Mouse (Mus musculus): ENCODE data around the gene Scn2b. TPM values are rescaled to one million over a fixed set of nuclear protein-coding genes. Genes with fewer than 3 reads are reported as not detected.

Scn2b gene
- 3.4 and 4.4 TPM in 2 replicates for polyA plus RNA-seq (2014; fragmentation: Nextera tagmentation; extraction: Ambion mirVana)

DNA sequence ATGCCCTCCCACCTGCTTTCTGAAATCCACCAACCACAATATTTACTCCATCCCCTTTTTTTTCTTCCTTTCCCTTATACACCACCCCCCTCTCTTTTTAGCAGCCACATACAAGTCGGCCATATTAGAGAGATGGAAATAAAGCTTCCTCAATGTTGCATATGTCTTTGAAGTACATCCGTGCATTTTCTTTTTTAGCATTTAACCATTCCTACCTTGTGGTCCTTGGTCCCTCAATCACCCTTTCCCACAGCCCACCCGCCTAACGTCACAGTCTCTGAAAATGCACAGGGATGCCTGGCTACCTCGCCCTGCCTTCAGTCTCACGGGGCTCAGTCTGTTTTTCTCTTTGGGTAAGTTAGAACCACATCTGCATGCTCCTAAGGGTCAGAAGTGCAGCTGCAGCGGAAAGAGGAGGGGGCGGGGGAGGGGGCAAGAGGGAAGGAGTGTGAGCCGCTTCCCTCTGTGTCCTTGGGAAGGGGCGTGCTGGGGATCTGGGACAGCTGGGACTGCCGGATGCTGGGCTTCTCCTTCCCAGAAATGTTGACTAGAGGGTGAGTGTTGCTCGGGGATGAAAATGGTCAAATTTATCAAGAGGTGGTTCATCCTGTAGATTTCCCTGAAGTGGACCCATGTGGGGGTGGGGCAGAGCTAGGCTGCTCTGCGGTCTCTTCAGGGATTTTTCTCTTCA, at the start of gene Scn2b:
Scn2b (plus strand) TSS at position 42 of the 691 bp plus-strand sequence.
- no peaks in the 10 kb centered on the region for H3K9me3 ChIP-seq (ENCODE audit: control insufficient read depth, low read length)
- peaks cover 13% of the 10 kb centered on the region; the same call in 1 of the 2 replicates for H3K4me1 ChIP-seq (ENCODE audit: control insufficient read depth, insufficient read depth, low read length)
- no peaks in the 10 kb centered on the region; the same call in 1 of the 2 replicates for H3K27me3 ChIP-seq (ENCODE audit: control insufficient read depth, insufficient read depth, low read length)
- peak within 1 kb of the TSS; percentile 52 for H3K4me3 ChIP-seq (ENCODE audit: low read depth, low read length)
- H3K9ac ChIP-seq (ENCODE audit: low read length) = peak within 1 kb of the TSS; percentile 55
- no peaks in the 10 kb centered on the region for H3K36me3 ChIP-seq (ENCODE audit: control insufficient read depth, insufficient read depth, low read length)
- peak within 1 kb of the TSS; percentile 53; the same call in 1 of the 2 replicates for H3K27ac ChIP-seq (ENCODE audit: low read depth, low read length)
- peak; percentile 51 for DNase-seq (ENCODE audit: low spot score)
- under 1% methylated on average over 13 of the region's 13 CpGs for WGBS
- peak within 1 kb of the TSS; percentile 58 for H3K4me2 ChIP-seq (ENCODE audit: low read depth)
- ATAC-seq (ENCODE audit: insufficient read depth, low FRiP score, low TSS enrichment) = no peak

GRCm38 (mm10) chr9:45071800-45072199, 45.8 kb upstream of the Scn2b start:
- Histone ChIP-seq H3K27me3 (ENCODE audit: control insufficient read depth, insufficient read depth, low read length) (no peaks in the 10 kb centered on the region), H3K9me3 (ENCODE audit: control insufficient read depth, low read length) (no peaks in the 10 kb centered on the region), H3K4me2 (ENCODE audit: low read depth) (no peak overlapping the region), H3K36me3 (ENCODE audit: control insufficient read depth, insufficient read depth, low read length) (no peaks in the 10 kb centered on the region), H3K4me1 (ENCODE audit: control insufficient read depth, insufficient read depth, low read length) (no peaks in the 10 kb centered on the region), H3K27ac (ENCODE audit: low read depth, low read length) (no peak overlapping the region), H3K9ac (ENCODE audit: low read length) (no peak overlapping the region), H3K4me3 (ENCODE audit: low read depth, low read length) (no peak overlapping the region)
- ATAC-seq (ENCODE audit: insufficient read depth, low FRiP score, low TSS enrichment) (no peak), DNase-seq (ENCODE audit: low spot score) (no peak)
- WGBS = 75% methylated on average over 3 of the region's 3 CpGs

DNA sequence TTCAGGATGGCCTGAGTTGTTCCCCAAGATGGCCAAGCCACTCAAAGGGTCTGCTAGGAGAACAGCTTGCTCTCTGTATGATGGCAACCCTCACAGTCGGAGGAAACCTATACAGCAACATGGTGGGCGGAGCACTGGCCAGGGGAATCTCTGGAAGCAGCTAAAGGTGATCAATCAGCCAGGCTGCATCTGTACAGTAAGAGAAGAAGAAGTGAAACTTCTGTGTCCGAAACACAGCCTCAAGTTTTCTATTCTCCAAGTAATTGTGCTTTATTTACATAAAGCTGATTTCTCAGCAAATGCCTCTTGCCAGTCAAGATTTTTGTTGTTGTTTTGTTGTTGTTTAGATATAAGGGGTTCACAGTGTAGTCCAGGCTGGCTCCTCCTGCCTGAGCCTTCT, 39.7 kb upstream of the Scn2b start:
- H3K36me3 ChIP-seq (ENCODE audit: control insufficient read depth, insufficient read depth, low read length) = no peaks in the 10 kb centered on the region
- no peaks in the 10 kb centered on the region for H3K4me1 ChIP-seq (ENCODE audit: control insufficient read depth, insufficient read depth, low read length)
- WGBS = 76% methylated on average over 3 of the region's 3 CpGs
- no peak overlapping the region for H3K4me2 ChIP-seq (ENCODE audit: low read depth)
- no peaks in the 10 kb centered on the region for H3K27me3 ChIP-seq (ENCODE audit: control insufficient read depth, insufficient read depth, low read length)
- H3K9ac ChIP-seq (ENCODE audit: low read length) = no peak overlapping the region
- ATAC-seq (ENCODE audit: insufficient read depth, low FRiP score, low TSS enrichment) (no peak), DNase-seq (ENCODE audit: low spot score) (no peak)
- H3K9me3 ChIP-seq (ENCODE audit: control insufficient read depth, low read length) = no peaks in the 10 kb centered on the region
- H3K4me3 ChIP-seq (ENCODE audit: low read depth, low read length) = no peak overlapping the region
- H3K27ac ChIP-seq (ENCODE audit: low read depth, low read length) = no peak overlapping the region

- no peak within 1 kb of the TSS for H3K4me3 ChIP-seq (ENCODE audit: low read depth, low read length)
- WGBS = 87% methylated on average over 5 of the region's 5 CpGs
- ATAC-seq (ENCODE audit: insufficient read depth, low FRiP score, low TSS enrichment) = no peak
Measured at GRCm38 (mm10) chr9:45079011-45079410, 38.6 kb upstream of the Scn2b start, which contains the start of gene Jaml. TSS of gene Jaml (plus strand) at chr9:45079183.

GRCm38 (mm10) chr9:45083132-45083531, 34.5 kb upstream of the Scn2b start:
- H3K9ac ChIP-seq (ENCODE audit: low read length) = no peak overlapping the region
- H3K4me1 ChIP-seq (ENCODE audit: control insufficient read depth, insufficient read depth, low read length) = no peaks in the 10 kb centered on the region
- DNase-seq (ENCODE audit: low spot score) (no peak), ATAC-seq (ENCODE audit: insufficient read depth, low FRiP score, low TSS enrichment) (no peak)
- H3K27me3 ChIP-seq (ENCODE audit: control insufficient read depth, insufficient read depth, low read length) = no peaks in the 10 kb centered on the region
- no peak overlapping the region for H3K4me2 ChIP-seq (ENCODE audit: low read depth)
- no peaks in the 10 kb centered on the region for H3K9me3 ChIP-seq (ENCODE audit: control insufficient read depth, low read length)
- H3K36me3 ChIP-seq (ENCODE audit: control insufficient read depth, insufficient read depth, low read length) = no peaks in the 10 kb centered on the region
- WGBS = 86% methylated on average over 3 of the region's 3 CpGs
- no peak overlapping the region for H3K4me3 ChIP-seq (ENCODE audit: low read depth, low read length)
- no peak overlapping the region for H3K27ac ChIP-seq (ENCODE audit: low read depth, low read length)

More at GRCm38 (mm10) chr9:45079011-45079410, 38.6 kb upstream of the Scn2b start, which contains the start of gene Jaml:
- H3K27me3 ChIP-seq (ENCODE audit: control insufficient read depth, insufficient read depth, low read length) = no peaks in the 10 kb centered on the region
- DNase-seq (ENCODE audit: low spot score) = no peak
- H3K9ac ChIP-seq (ENCODE audit: low read length) = no peak within 1 kb of the TSS
- no peaks in the 10 kb centered on the region for H3K9me3 ChIP-seq (ENCODE audit: control insufficient read depth, low read length)
- no peaks in the 10 kb centered on the region for H3K4me1 ChIP-seq (ENCODE audit: control insufficient read depth, insufficient read depth, low read length)
- no peaks in the 10 kb centered on the region for H3K36me3 ChIP-seq (ENCODE audit: control insufficient read depth, insufficient read depth, low read length)
- H3K4me2 ChIP-seq (ENCODE audit: low read depth) = no peak within 1 kb of the TSS
- no peak within 1 kb of the TSS for H3K27ac ChIP-seq (ENCODE audit: low read depth, low read length)

- Histone ChIP-seq H3K36me3 (ENCODE audit: control insufficient read depth, insufficient read depth, low read length) (no peaks in the 10 kb centered on the region), H3K27me3 (ENCODE audit: control insufficient read depth, insufficient read depth, low read length) (no peaks in the 10 kb centered on the region), H3K4me1 (ENCODE audit: control insufficient read depth, insufficient read depth, low read length) (no peaks in the 10 kb centered on the region), H3K9ac (ENCODE audit: low read length) (no peak overlapping the region), H3K4me3 (ENCODE audit: low read depth, low read length) (no peak overlapping the region), H3K4me2 (ENCODE audit: low read depth) (no peak overlapping the region), H3K9me3 (ENCODE audit: control insufficient read depth, low read length) (no peaks in the 10 kb centered on the region), H3K27ac (ENCODE audit: low read depth, low read length) (no peak overlapping the region)
- DNase-seq (ENCODE audit: low spot score) (no peak), ATAC-seq (ENCODE audit: insufficient read depth, low FRiP score, low TSS enrichment) (no peak)
- 80% methylated on average over 5 of the region's 5 CpGs for WGBS
Measured at GRCm38 (mm10) chr9:45084556-45084955, 33.0 kb upstream of the Scn2b start.

DNA sequence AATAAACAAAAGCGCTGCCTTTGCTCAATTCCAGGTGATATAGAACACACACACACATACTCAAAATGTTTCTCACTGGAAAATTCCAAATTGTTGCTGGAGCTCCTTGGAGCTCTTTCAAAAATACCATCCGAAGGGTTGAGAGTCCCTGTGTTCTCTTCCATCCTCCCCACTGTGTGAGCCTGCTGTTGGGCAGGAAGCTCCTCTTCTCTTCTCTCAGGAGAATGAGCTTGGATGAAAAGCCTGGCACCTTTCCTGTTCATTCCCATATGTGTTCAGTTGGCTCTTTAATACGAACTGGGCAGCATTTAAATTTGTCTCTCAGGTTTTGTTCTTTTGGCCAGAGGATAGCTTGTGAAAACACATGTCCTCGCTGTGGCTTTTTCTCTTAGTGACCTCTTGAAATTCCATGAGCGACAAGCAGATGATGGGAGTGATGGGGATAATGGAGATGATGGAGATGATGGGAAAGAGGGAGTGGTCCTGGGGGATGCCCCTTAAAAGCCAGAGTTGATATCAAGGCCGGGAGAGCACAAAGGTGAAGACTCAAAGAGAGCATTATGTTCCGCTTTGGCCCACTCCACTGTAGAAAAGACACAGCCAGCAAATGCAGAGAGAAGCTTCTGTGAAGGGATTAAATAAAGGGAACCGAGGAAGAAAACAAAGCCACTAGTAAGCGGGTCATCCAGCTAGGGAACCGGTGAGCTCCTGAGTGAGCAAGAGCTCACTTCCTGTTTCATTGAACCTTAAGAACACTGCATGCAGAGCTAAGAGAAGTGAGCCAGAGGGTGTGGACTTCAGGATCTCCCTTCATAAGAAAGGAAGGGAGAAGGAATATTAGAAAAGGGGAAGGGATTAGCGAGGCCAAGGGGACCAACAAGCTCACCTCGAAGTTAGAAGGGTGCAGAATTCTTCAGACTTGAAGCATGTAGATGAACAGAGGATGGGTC, 31.6 kb upstream of the Scn2b start:
- DNase-seq (ENCODE audit: low spot score) = no peak
- Histone ChIP-seq H3K36me3 (ENCODE audit: control insufficient read depth, insufficient read depth, low read length) (no peaks in the 10 kb centered on the region), H3K4me3 (ENCODE audit: low read depth, low read length) (no peak overlapping the region), H3K9ac (ENCODE audit: low read length) (no peak overlapping the region), H3K9me3 (ENCODE audit: control insufficient read depth, low read length) (no peaks in the 10 kb centered on the region), H3K4me1 (ENCODE audit: control insufficient read depth, insufficient read depth, low read length) (no peaks in the 10 kb centered on the region), H3K27me3 (ENCODE audit: control insufficient read depth, insufficient read depth, low read length) (no peaks in the 10 kb centered on the region), H3K27ac (ENCODE audit: low read depth, low read length) (no peak overlapping the region), H3K4me2 (ENCODE audit: low read depth) (no peak overlapping the region)
- WGBS = 82% methylated on average over 12 of the region's 12 CpGs
- ATAC-seq (ENCODE audit: insufficient read depth, low FRiP score, low TSS enrichment) = no peak

DNA sequence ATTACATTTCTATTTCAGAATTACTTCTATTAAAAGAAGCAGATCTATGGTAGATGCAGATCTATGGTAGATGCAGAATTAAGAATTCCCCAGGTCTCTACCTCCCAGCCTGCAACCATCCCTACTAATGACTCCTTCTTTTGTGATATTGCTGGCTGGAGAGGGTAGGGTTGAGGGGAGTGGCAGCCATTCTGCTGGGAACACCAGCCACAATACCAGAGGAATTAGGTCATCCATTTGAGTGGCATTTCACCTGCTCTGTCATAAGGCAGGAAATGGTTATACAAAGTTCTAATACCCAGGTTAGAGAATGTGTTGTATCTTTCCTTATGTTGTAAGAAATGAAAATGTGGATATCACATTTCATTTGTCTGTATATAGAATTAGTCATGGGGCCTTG, 29.5 kb upstream of the Scn2b start:
- Histone ChIP-seq H3K4me2 (ENCODE audit: low read depth) (no peak overlapping the region), H3K36me3 (ENCODE audit: control insufficient read depth, insufficient read depth, low read length) (no peaks in the 10 kb centered on the region), H3K27me3 (ENCODE audit: control insufficient read depth, insufficient read depth, low read length) (no peaks in the 10 kb centered on the region), H3K9ac (ENCODE audit: low read length) (no peak overlapping the region), H3K4me1 (ENCODE audit: control insufficient read depth, insufficient read depth, low read length) (no peaks in the 10 kb centered on the region), H3K4me3 (ENCODE audit: low read depth, low read length) (no peak overlapping the region), H3K27ac (ENCODE audit: low read depth, low read length) (no peak overlapping the region), H3K9me3 (ENCODE audit: control insufficient read depth, low read length) (no peaks in the 10 kb centered on the region)
- DNase-seq (ENCODE audit: low spot score) (no peak), ATAC-seq (ENCODE audit: insufficient read depth, low FRiP score, low TSS enrichment) (no peak)
